Mouse (Mus musculus) thymus, postnatal 0 days (tissue): ENCODE measurements around the gene Tmigd3. TPM values are rescaled to one million over a fixed set of nuclear protein-coding genes. Genes with fewer than 3 reads are reported as not detected.
A peak's percentile ranks its signal among the peaks of the same experiment; 100 is the strongest.

Experiments used
- DNase-seq: peaks from one replicate; pipeline ENCODE4 v3.0.0-alpha.2; 2015; ENCODE audit warnings: low spot score
- polyA plus RNA-seq: library from polyadenylated mRNA; unstranded; fragments of >200 nt; fragmentation: Nextera tagmentation; extraction: Ambion mirVana; gene quantifications from 2 replicates; pipeline ENCODE4 v1.2.1, GENCODE M21; 2015

Gene Tmigd3
- polyA plus RNA-seq, result 1.4 TPM in 2 replicates

- DNase-seq, result no peak
Measured at GRCm38 (mm10) chr3:105870558-105870957, at the start of gene Tmigd3, which contains the start of gene Adora3. Gene Tmigd3, plus strand, starts transcription at chr3:105870903. Gene Adora3, plus strand, starts transcription at chr3:105870858.

- DNase-seq, result no peak
Measured at GRCm38 (mm10) chr3:105821504-105821903, 49.2 kb upstream of the Tmigd3 start.

GRCm38 (mm10) chr3:105823609-105824008 lies 47.1 kb upstream of the Tmigd3 start:
- DNase-seq, result no peak

GRCm38 (mm10) chr3:105824103-105824502 lies 46.6 kb upstream of the Tmigd3 start:
- DNase-seq, result no peak

GRCm38 (mm10) chr3:105824704-105825103 lies 46.0 kb upstream of the Tmigd3 start:
- DNase-seq, result no peak

- peak; percentile 32 for DNase-seq
Measured at GRCm38 (mm10) chr3:105825501-105826161, 45.1 kb upstream of the Tmigd3 start.

- no peak for DNase-seq
Measured at GRCm38 (mm10) chr3:105831584-105831983, 39.1 kb upstream of the Tmigd3 start.

- no peak for DNase-seq
Measured at GRCm38 (mm10) chr3:105835875-105836274, 34.8 kb upstream of the Tmigd3 start.

GRCm38 (mm10) chr3:105836883-105837282 lies 33.8 kb upstream of the Tmigd3 start:
- no peak for DNase-seq

- DNase-seq, result no peak
Measured at GRCm38 (mm10) chr3:105838655-105839054, 32.0 kb upstream of the Tmigd3 start.

GRCm38 (mm10) chr3:105839836-105840235 lies 30.9 kb upstream of the Tmigd3 start:
- no peak for DNase-seq

GRCm38 (mm10) chr3:105846294-105847069 lies 24.2 kb upstream of the Tmigd3 start:
- no peak for DNase-seq

- no peak for DNase-seq
Measured at GRCm38 (mm10) chr3:105853781-105854180, 16.9 kb upstream of the Tmigd3 start.

GRCm38 (mm10) chr3:105854786-105855185 lies 15.9 kb upstream of the Tmigd3 start:
- DNase-seq, result no peak

- DNase-seq, result peak; percentile 51
Measured at GRCm38 (mm10) chr3:105857513-105857912, 13.2 kb upstream of the Tmigd3 start.

- no peak for DNase-seq
Measured at GRCm38 (mm10) chr3:105861747-105862366, 8.8 kb upstream of the Tmigd3 start.

- no peak for DNase-seq
Measured at GRCm38 (mm10) chr3:105864123-105864522, 6.6 kb upstream of the Tmigd3 start.

GRCm38 (mm10) chr3:105865122-105865521 lies 5.6 kb upstream of the Tmigd3 start:
- no peak for DNase-seq

- DNase-seq, result no peak
Measured at GRCm38 (mm10) chr3:105868135-105868534, 2.6 kb upstream of the Tmigd3 start.

- DNase-seq, result no peak
Measured at GRCm38 (mm10) chr3:105872034-105872433, 1.3 kb downstream of the Tmigd3 start.

GRCm38 (mm10) chr3:105872579-105872978 lies 1.9 kb downstream of the Tmigd3 start:
- DNase-seq, result no peak
